Mouse (Mus musculus) spleen, embryonic (tissue): ENCODE data around the gene Smyd5.
"Not testable (repeated sequence)": the region's sequence is repeated elsewhere in the genome, so short reads cannot be mapped to it uniquely, and the experiment has no call there.

ENCODE experiments used
- CTCF ChIA-PET: fragments of 350-600 bp; sonication (Branson Sonifier 250); formaldehyde crosslinking; loops from one replicate; lab custom pipeline; 2022; lab: Charles Lee

The Smyd5 gene

GRCm38 (mm10) chr6:85445286-85445685 is 13.5 kb downstream of the Smyd5 start:
- CTCF ChIA-PET = no interaction called here

GRCm38 (mm10) chr6:85447351-85447750 is 15.6 kb downstream of the Smyd5 start:
- CTCF ChIA-PET = no interaction called here

GRCm38 (mm10) chr6:85450140-85450539 is 18.4 kb downstream of the Smyd5 start:
- CTCF ChIA-PET = not testable (repeated sequence)

GRCm38 (mm10) chr6:85450697-85451663 is 19.2 kb downstream of the Smyd5 start, which contains the start of gene Cct7:
Gene Cct7, plus strand, starts transcription at chr6:85451514.
- CTCF ChIA-PET = interaction anchor here (0.6 kb wide), 1 partner anchor 122 kb away, joined by 7 read pairs; no protein-coding TSS in a partner anchor

GRCm38 (mm10) chr6:85451664-85452410 is 20.0 kb downstream of the Smyd5 start, which contains the start of gene Pradc1:
Gene Pradc1, minus strand, starts transcription at chr6:85451970.
- CTCF ChIA-PET = interaction anchor here (0.6 kb wide), 2 partner anchors 123 to 173 kb away, joined by 4 to 7 read pairs; no protein-coding TSS in a partner anchor

- CTCF ChIA-PET = interaction anchor here (0.6 kb wide), 1 partner anchor 173 kb away, joined by 4 read pairs; no protein-coding TSS in a partner anchor
These were observed 20.5 kb downstream of the Smyd5 start for GRCm38 (mm10) chr6:85452411-85452665.

- CTCF ChIA-PET = interaction anchor here (0.6 kb wide), 1 partner anchor 174 kb away, joined by 4 read pairs; no protein-coding TSS in a partner anchor
These were observed 21.0 kb downstream of the Smyd5 start for GRCm38 (mm10) chr6:85452816-85453215.

GRCm38 (mm10) chr6:85459621-85460020 is 27.8 kb downstream of the Smyd5 start:
- CTCF ChIA-PET = interaction anchor here (0.5 kb wide), 1 partner anchor 1697 kb away, joined by 3 read pairs; no protein-coding TSS in a partner anchor

GRCm38 (mm10) chr6:85465381-85465780 is 33.6 kb downstream of the Smyd5 start:
- CTCF ChIA-PET = interaction anchor here (0.6 kb wide), 1 partner anchor 45 kb away, joined by 3 read pairs; no protein-coding TSS in a partner anchor

GRCm38 (mm10) chr6:85469660-85470430 is 38.1 kb downstream of the Smyd5 start:
- CTCF ChIA-PET = no interaction called here

- CTCF ChIA-PET = no interaction called here
These were observed 40.2 kb downstream of the Smyd5 start for GRCm38 (mm10) chr6:85471962-85472361.

- CTCF ChIA-PET = no interaction called here
These were observed 40.8 kb downstream of the Smyd5 start for GRCm38 (mm10) chr6:85472542-85472941.

- CTCF ChIA-PET = no interaction called here
These were observed 43.8 kb downstream of the Smyd5 start for GRCm38 (mm10) chr6:85475581-85475980.

- CTCF ChIA-PET = no interaction called here
These were observed 45.7 kb downstream of the Smyd5 start for GRCm38 (mm10) chr6:85477366-85477917.

GRCm38 (mm10) chr6:85478416-85478815 is 46.6 kb downstream of the Smyd5 start:
- CTCF ChIA-PET = no interaction called here

GRCm38 (mm10) chr6:85479979-85480378 is 48.2 kb downstream of the Smyd5 start:
- CTCF ChIA-PET = no interaction called here

GRCm38 (mm10) chr6:85480685-85481084 is 48.9 kb downstream of the Smyd5 start:
- CTCF ChIA-PET = no interaction called here

GRCm38 (mm10) chr6:85483843-85484721 is 52.3 kb downstream of the Smyd5 start:
- CTCF ChIA-PET = no interaction called here

GRCm38 (mm10) chr6:85485738-85486137 is 53.9 kb downstream of the Smyd5 start:
- CTCF ChIA-PET = no interaction called here

- CTCF ChIA-PET = no interaction called here
These were observed 56.7 kb downstream of the Smyd5 start for GRCm38 (mm10) chr6:85488510-85488909.
